Mouse (Mus musculus) central nervous system, embryonic 14 days (tissue): ENCODE data around the gene Abcf2. TPM values are rescaled to one million over a fixed set of nuclear protein-coding genes. Genes with fewer than 3 reads are reported as not detected.

Experiments used
- polyA plus RNA-seq: library from polyadenylated mRNA; depleted of rRNA; stranded (reverse); fragments of >200 nt; gene quantifications from 2 replicates; pipeline ENCODE4 v1.2.3, GENCODE M21; 2012; rRNA removed

Gene Abcf2
- 70.8 and 79.3 TPM in 2 replicates for polyA plus RNA-seq

GRCm38 (mm10) chr5:24577183-24577929 is at the start of gene Abcf2:
Gene Abcf2 (minus strand): TSS chr5:24577467.

GRCm38 (mm10) chr5:24623986-24624821 is 46.9 kb upstream of the Abcf2 start, which contains the start of gene Smarcd3:
Gene Smarcd3 (minus strand): TSS chr5:24624411.

GRCm38 (mm10) chr5:24586547-24587199 is 9.4 kb upstream of the Abcf2 start, which contains the start of gene Chpf2:
Gene Chpf2 (plus strand): TSS chr5:24586741.

GRCm38 (mm10) chr5:24556709-24557108 is 20.6 kb downstream of the Abcf2 start, which contains the start of gene 4931409K22Rik:
Gene 4931409K22Rik (minus strand): TSS chr5:24556809.

GRCm38 (mm10) chr5:24540387-24541143 is 36.7 kb downstream of the Abcf2 start, which contains the start of gene Asb10:
Gene Asb10 (minus strand): TSS chr5:24540978.

GRCm38 (mm10) chr5:24526889-24527230 is 50.4 kb downstream of the Abcf2 start, which contains the start of gene Gbx1:
Gene Gbx1 (minus strand): TSS chr5:24527202.

Other genes with a start within 250 kb of the Abcf2 start
- 33.9 and 40.9 TPM in 2 replicates for gene Kcnh2, start 225.9 kb downstream of the Abcf2 start, polyA plus RNA-seq
- 9.0 and 9.2 TPM in 2 replicates for gene Nos3, start 212.7 kb downstream of the Abcf2 start, polyA plus RNA-seq
- 1.1 and 1.3 TPM in 2 replicates for gene Atg9b, start 185.3 kb downstream of the Abcf2 start, polyA plus RNA-seq
- 49.0 and 50.9 TPM in 2 replicates for gene Abcb8, start 183.8 kb downstream of the Abcf2 start, polyA plus RNA-seq
- 1.4 and 5.2 TPM in 2 replicates for gene Asic3, start 164.1 kb downstream of the Abcf2 start, polyA plus RNA-seq
- gene Cdk5, start 153.9 kb downstream of the Abcf2 start, polyA plus RNA-seq = 177 and 195 TPM in 2 replicates
- 42.4 and 45.9 TPM in 2 replicates for gene Slc4a2, start 153.6 kb downstream of the Abcf2 start, polyA plus RNA-seq
- gene Fastk, start 132.2 kb downstream of the Abcf2 start, polyA plus RNA-seq = 193 and 194 TPM in 2 replicates
- gene Tmub1, start 129.6 kb downstream of the Abcf2 start, polyA plus RNA-seq = 50.2 and 50.7 TPM in 2 replicates
- gene Agap3, start 125.3 kb downstream of the Abcf2 start, polyA plus RNA-seq = 195 and 199 TPM in 2 replicates
- gene Gbx1, start 50.3 kb downstream of the Abcf2 start, polyA plus RNA-seq = 3.5 and 4.0 TPM in 2 replicates
- 0.22 and 0.46 TPM in 2 replicates for gene Asb10, start 36.5 kb downstream of the Abcf2 start, polyA plus RNA-seq
- gene 4931409K22Rik, start 20.7 kb downstream of the Abcf2 start, polyA plus RNA-seq = 0.43 and 0.49 TPM in 2 replicates
- 28.3 and 31.8 TPM in 2 replicates for gene Chpf2, start 9.3 kb upstream of the Abcf2 start, polyA plus RNA-seq
- gene Smarcd3, start 46.9 kb upstream of the Abcf2 start, polyA plus RNA-seq = 146 and 174 TPM in 2 replicates
- gene Nub1, start 108.1 kb upstream of the Abcf2 start, polyA plus RNA-seq = 55.1 and 60.7 TPM in 2 replicates
- 9.3 and 16.3 TPM in 2 replicates for gene Wdr86, start 153.3 kb upstream of the Abcf2 start, polyA plus RNA-seq
- not detected in 2 replicates for gene Crygn, start 180.5 kb upstream of the Abcf2 start, polyA plus RNA-seq